Mouse (Mus musculus) forebrain, postnatal 0 days (tissue): Measurements from ENCODE around the gene Lcn4. TPM values are rescaled to one million over a fixed set of nuclear protein-coding genes. Genes with fewer than 3 reads are reported as not detected.
"Not testable (repeated sequence)": the region's sequence is repeated elsewhere in the genome, so short reads cannot be mapped to it uniquely, and the experiment has no call there.

ENCODE experiments used
- ATAC-seq: fragments of 200-750 bp; cut with Nextera tagmentation; 2 replicates; pipeline ENCODE4 v1.8.0; 2017; ENCODE audit warnings: mild to moderate bottlenecking, moderate library complexity
- DNase-seq: peaks from one replicate; pipeline ENCODE4 v3.0.0-alpha.2; 2015
- H3K27ac ChIP-seq: fragments of 300-500 bp; sonication (generic); 2 replicates; pipeline ENCODE4 v1.5.1; 2014; ENCODE audit warnings: low read depth, mild to moderate bottlenecking, antibody characterized with exemption, low read length, moderate library complexity, mixed read lengths
- H3K27me3 ChIP-seq: fragments of 300-500 bp; sonication (generic); 2 replicates; pipeline ENCODE4 v1.6.1; 2014; ENCODE audit warnings: mild to moderate bottlenecking, low read length, mixed read lengths; ENCODE audit not compliant: insufficient read depth
- H3K36me3 ChIP-seq: fragments of 300-500 bp; sonication (generic); 2 replicates; pipeline ENCODE4 v1.6.1; 2014; ENCODE audit warnings: mild to moderate bottlenecking, moderate library complexity; ENCODE audit not compliant: insufficient read depth
- H3K4me1 ChIP-seq: fragments of 300-500 bp; sonication (generic); 2 replicates; pipeline ENCODE4 v1.6.1; 2014; ENCODE audit warnings: antibody characterized with exemption; ENCODE audit not compliant: insufficient read depth
- H3K4me2 ChIP-seq: fragments of 300-500 bp; sonication (generic); 2 replicates; pipeline ENCODE4 v1.6.1; 2014; ENCODE audit warnings: low read depth, mild to moderate bottlenecking, moderate library complexity
- H3K4me3 ChIP-seq: fragments of 300-500 bp; sonication (generic); 2 replicates; pipeline ENCODE4 v1.5.1; 2014; ENCODE audit warnings: low read depth, low read length, mixed read lengths
- H3K9ac ChIP-seq: fragments of 300-500 bp; sonication (generic); 2 replicates; pipeline ENCODE4 v1.6.1; 2014; ENCODE audit warnings: mild to moderate bottlenecking
- H3K9me3 ChIP-seq: fragments of 300-500 bp; sonication (generic); 2 replicates; pipeline ENCODE4 v1.6.1; 2016; ENCODE audit warnings: low read length
- CTCF ChIP-seq: sonication (generic); IDR thresholded peaks from 2 replicates; pipeline ENCODE4 v1.5.1; 2016; ENCODE audit warnings: antibody characterized with exemption, control low read depth, low read depth
- WGBS: fragments of 180-500 bp; shearing (Covaris S2); extraction: QIAGEN DNeasy Blood & Tissue Kit; methylation state at CpG from one replicate; pipeline ENCODE4 v1.1.7; 2014; 5-methylcytosine and 5-hydroxymethylcytosine counted together
- polyA plus RNA-seq: library from polyadenylated mRNA; unstranded; fragments of >200 nt; fragmentation: Nextera tagmentation; extraction: Ambion mirVana; gene quantifications from 2 replicates; pipeline ENCODE4 v1.2.1, GENCODE M21; 2015
- total RNA-seq: library from RNA; depleted of rRNA; stranded (reverse); fragments of >200 nt; gene quantifications from 2 replicates; pipeline ENCODE4 v1.2.3, GENCODE M21; 2014; rRNA removed

Lcn4 gene
- total RNA-seq = not detected in 2 replicates
- polyA plus RNA-seq = not detected in 2 replicates

- TF ChIP-seq CTCF = no peak
- WGBS = 93% methylated on average over 3 of the region's 3 CpGs
- Histone ChIP-seq H3K9ac (no peak within 1 kb of the TSS), H3K27me3 (no peaks in the 10 kb centered on the region), H3K27ac (no peak within 1 kb of the TSS), H3K9me3 (no peaks in the 10 kb centered on the region), H3K4me3 (no peak within 1 kb of the TSS), H3K36me3 (no peaks in the 10 kb centered on the region), H3K4me2 (no peak within 1 kb of the TSS), H3K4me1 (no peaks in the 10 kb centered on the region)
- no peak for ATAC-seq
- no peak for DNase-seq
Observed at GRCm38 (mm10) chr2:26671182-26671581, at the start of gene Lcn4. Lcn4 (minus strand) TSS chr2:26671282.

GRCm38 (mm10) chr2:26686171-26686675 is 15.1 kb upstream of the Lcn4 start:
- WGBS = 92% methylated on average over 1 of the region's 1 CpGs
- DNase-seq (no peak), ATAC-seq (no peak)
- H3K36me3 ChIP-seq = no peaks in the 10 kb centered on the region
- H3K9me3 ChIP-seq = no peaks in the 10 kb centered on the region
- no peaks in the 10 kb centered on the region for H3K27me3 ChIP-seq
- no peak overlapping the region for H3K27ac ChIP-seq
- H3K9ac ChIP-seq = no peak overlapping the region
- no peak overlapping the region for H3K4me3 ChIP-seq
- TF ChIP-seq CTCF = no peak
- H3K4me2 ChIP-seq = no peak overlapping the region
- H3K4me1 ChIP-seq = no peaks in the 10 kb centered on the region

DNA sequence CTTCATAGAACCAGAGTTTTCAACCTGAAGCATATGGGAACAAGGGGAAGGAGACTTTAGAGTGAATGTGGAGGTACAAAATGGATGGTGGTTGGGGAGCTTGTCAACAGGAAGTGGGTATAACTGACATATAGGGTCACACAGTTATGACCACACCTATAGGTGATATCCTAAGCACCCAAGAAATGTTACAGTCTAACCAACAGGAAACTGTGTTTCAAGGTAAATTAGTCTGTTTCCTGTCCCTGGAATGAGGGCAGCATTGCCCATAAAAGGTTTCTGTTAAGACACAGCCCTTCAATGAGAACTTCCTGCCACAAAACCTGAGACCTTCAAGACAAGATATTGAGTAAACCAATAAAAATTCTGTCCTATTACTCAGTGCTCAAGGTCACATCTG is 2.3 kb downstream of the Lcn4 start:
- no peak overlapping the region for H3K27ac ChIP-seq
- H3K36me3 ChIP-seq = no peaks in the 10 kb centered on the region
- DNase-seq (no peak), ATAC-seq (no peak)
- no peak overlapping the region for H3K4me3 ChIP-seq
- H3K4me2 ChIP-seq = no peak overlapping the region
- TF ChIP-seq CTCF = no peak
- H3K9ac ChIP-seq = no peak overlapping the region
- H3K27me3 ChIP-seq = no peaks in the 10 kb centered on the region
- H3K9me3 ChIP-seq = no peaks in the 10 kb centered on the region
- no peaks in the 10 kb centered on the region for H3K4me1 ChIP-seq

DNA sequence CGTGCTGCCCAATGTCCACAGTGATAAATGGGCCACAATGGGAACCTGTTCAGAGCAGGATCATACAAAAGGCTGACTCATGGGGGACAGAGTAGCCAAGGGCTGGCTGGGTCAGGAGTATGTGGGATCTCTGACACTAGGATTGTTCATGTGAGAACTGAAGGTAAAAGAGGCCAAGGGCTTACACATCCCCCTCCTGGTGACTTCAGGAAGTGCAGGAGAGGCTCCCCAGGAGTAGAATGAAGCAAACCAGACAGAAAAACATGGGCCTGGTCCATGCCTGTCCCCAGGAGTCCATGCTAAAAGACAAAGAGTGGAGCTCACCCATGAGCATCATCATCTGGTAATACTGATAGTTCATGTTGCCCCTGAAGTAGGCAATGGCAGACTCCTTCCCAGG is 7.5 kb downstream of the Lcn4 start:
- not testable (repeated sequence) for H3K4me1 ChIP-seq, H3K27ac ChIP-seq, H3K4me2 ChIP-seq, ATAC-seq, H3K4me3 ChIP-seq, H3K36me3 ChIP-seq, H3K9ac ChIP-seq, H3K27me3 ChIP-seq, H3K9me3 ChIP-seq
- peak; percentile 30 for DNase-seq
- TF ChIP-seq CTCF = peak; percentile 62
- WGBS = 79% methylated on average over 1 of the region's 1 CpGs

DNA sequence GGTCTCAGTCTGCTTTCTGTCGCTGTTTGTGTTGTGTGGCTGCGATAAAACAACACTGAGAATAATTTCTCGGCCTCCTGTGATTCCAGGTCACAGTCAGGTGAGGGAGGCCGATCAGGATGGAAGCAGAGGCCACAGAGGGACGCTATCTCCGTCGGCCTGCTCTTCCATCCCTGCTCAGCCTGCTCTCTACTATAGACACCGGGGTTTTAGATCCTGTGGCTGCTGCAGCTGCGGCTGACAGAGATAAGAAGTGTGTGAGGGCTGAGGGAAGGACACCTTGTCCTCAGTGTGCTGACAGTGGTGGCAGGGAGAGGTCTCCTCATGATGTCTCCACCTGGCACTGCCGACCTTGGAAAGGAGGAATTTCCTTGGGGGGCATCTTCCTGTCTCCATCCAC is 8.0 kb downstream of the Lcn4 start:
- ATAC-seq = no peak
- WGBS = 78% methylated on average over 10 of the region's 10 CpGs
- TF ChIP-seq CTCF = no peak

DNA sequence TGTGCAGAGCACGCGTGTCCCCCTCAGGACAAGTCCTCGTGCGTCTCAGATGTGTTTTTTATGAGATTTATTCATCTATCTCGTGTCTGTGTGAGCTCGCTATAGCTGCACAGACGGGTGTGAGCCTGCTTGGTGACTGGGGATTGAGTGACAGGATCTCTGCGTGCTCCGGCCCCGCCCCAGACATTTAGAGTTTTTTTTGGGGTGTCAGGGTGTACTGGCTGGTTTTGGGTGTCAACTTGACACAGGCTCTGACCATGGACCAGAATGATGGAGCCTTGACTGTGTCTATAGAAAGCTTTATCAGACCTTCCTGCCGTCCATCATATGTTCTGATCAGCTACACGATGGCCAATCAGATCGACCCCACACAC is 8.6 kb downstream of the Lcn4 start:
- Histone ChIP-seq H3K9ac (no peak overlapping the region), H3K27ac (no peak overlapping the region), H3K4me3 (no peak overlapping the region), H3K4me2 (no peak overlapping the region), H3K9me3 (no peaks in the 10 kb centered on the region), H3K27me3 (no peaks in the 10 kb centered on the region), H3K4me1 (no peaks in the 10 kb centered on the region), H3K36me3 (no peaks in the 10 kb centered on the region)
- WGBS = 84% methylated on average over 13 of the region's 13 CpGs
- ATAC-seq (no peak), DNase-seq (no peak)
- no peak for TF ChIP-seq CTCF

More for the DNA sequence above, 8.0 kb downstream of the Lcn4 start:
- H3K4me2 ChIP-seq = no peak overlapping the region
- H3K9ac ChIP-seq = no peak overlapping the region
- no peaks in the 10 kb centered on the region for H3K27me3 ChIP-seq
- no peak for DNase-seq
- no peak overlapping the region for H3K4me3 ChIP-seq
- H3K27ac ChIP-seq = no peak overlapping the region
- H3K4me1 ChIP-seq = no peaks in the 10 kb centered on the region
- H3K36me3 ChIP-seq = no peaks in the 10 kb centered on the region
- no peaks in the 10 kb centered on the region for H3K9me3 ChIP-seq

GRCm38 (mm10) chr2:26661768-26662508 is 9.1 kb downstream of the Lcn4 start:
- no peak for DNase-seq
- Histone ChIP-seq H3K36me3 (no peaks in the 10 kb centered on the region), H3K4me3 (peak overlapping the region; percentile 38), H3K4me2 (peak overlapping the region; percentile 58), H3K27ac (no peak overlapping the region), H3K9me3 (no peaks in the 10 kb centered on the region), H3K9ac (peak overlapping the region; percentile 31; the same call in 1 of the 2 replicates), H3K4me1 (no peaks in the 10 kb centered on the region), H3K27me3 (no peaks in the 10 kb centered on the region)
- no peak for ATAC-seq
- TF ChIP-seq CTCF = no peak
- 45% methylated on average over 29 of the region's 29 CpGs for WGBS
